Mouse (Mus musculus) kidney, adult 2 months (tissue): Measurements from ENCODE around the gene Hcrtr2.

Source experiments
- CTCF ChIP-seq: fragments of 200-500 bp; conservative IDR thresholded peaks from 2 replicates; pipeline ENCODE4 v1.5.1; 2011; ENCODE audit warnings: low read depth, mild to moderate bottlenecking, control low read depth, low read length, moderate library complexity, mixed read lengths; ENCODE audit not compliant: insufficient read depth, insufficient read length
- POLR2A ChIP-seq: fragments of 200-500 bp; IDR thresholded peaks from one replicate; pipeline ENCODE4 v1.6.1; 2011; ENCODE audit warnings: low read depth, low read length, control low read depth

DNA sequence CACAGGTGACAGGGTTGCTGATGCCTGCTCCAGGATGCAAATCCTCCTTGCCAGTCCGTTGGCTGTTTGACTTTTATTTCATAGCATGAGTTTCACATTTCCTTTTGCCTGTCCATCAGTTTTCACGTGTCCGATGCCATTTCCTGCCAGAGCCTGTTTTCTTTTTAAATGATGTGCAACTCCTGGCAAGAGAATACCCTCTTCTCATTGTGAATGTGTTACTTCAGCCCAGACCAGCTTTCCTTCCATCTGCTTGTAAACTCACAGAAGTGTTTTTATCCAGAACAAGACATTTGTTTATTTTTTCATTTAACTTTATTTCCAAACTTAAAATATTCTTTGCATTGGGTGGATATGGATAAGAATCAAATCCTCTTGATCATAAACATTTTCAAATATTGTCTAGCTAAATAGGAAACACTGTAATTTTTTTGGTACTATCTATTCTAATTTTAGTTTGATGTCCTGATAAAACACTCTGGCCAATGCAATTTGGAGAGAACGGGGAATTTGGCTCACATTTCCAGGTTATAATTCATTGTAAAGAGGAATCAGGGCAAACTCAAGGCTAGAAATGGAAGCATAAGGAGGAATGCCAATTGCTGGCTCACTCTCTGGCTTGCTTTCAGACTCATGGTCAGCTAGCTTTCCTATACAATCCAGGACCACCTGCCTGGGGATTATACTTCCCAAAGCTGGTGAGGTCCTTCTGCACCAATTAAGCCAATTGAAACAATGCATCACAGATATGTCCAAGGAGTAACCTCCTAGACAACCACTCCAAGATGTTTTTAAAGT lies 106.3 kb downstream of the Hcrtr2 start:
- TF ChIP-seq POLR2A = no peak
- TF ChIP-seq CTCF = no peak
